Mouse (Mus musculus): ENCODE measurements around the gene Pax3. TPM values are rescaled to one million over a fixed set of nuclear protein-coding genes. Genes with fewer than 3 reads are reported as not detected.

Gene Pax3
- polyA plus RNA-seq, 1 experiment from 2014 or later = 42.8 TPM

DNA sequence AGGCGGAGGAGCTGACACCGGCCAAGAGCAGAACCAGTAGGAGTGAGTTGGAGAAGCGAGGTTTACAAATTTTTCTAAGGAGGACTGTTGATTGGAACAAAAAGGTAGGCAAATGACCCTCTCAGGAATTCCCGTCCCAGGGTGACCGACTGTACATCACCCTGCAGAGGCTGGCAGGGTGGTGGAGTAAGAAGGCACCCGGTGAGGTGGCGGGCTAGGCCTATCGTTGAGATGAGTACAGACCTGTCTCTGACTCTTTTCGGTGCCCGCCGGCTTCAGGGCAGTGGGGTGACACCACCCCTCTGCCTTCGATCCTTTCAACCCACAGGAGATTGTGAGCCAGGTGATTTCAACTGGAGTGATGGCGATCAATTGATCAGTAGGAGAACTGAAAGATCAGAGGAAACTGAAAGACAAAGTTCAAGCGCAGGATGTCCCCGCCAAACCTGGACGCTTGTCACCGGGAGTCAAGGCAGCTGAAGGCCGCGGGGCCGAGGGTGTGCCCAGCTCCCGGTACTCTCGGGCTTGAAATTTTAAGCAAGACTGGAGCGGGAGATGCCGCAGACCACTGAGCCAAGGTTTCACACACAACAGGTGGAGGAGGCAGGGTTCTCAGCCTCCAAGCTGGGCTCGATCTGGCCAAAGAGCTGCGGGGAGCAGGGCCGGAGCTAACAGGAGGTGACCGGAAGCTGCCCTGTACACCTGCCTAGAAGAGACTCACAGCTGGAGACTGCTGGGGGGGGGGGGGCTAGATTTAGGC, 4.5 kb upstream of the Pax3 start:
- ATAC-seq (ENCODE audit: insufficient read depth, low FRiP score, low TSS enrichment) (no peak), DNase-seq (ENCODE audit: low spot score) (peak; percentile 58)
- Histone ChIP-seq H3K27me3 (ENCODE audit: control insufficient read depth, insufficient read depth, low read length) (peaks cover 87% of the 10 kb centered on the region), H3K27ac (ENCODE audit: low read depth, low read length) (peak overlapping the region; percentile 58), H3K4me3 (ENCODE audit: low read depth, low read length) (peak overlapping the region; percentile 34), H3K4me2 (ENCODE audit: low read depth) (peak overlapping the region; percentile 78), H3K9ac (ENCODE audit: low read length) (peak overlapping the region; percentile 46), H3K4me1 (ENCODE audit: control insufficient read depth, insufficient read depth, low read length) (peaks cover 18% of the 10 kb centered on the region), H3K9me3 (ENCODE audit: control insufficient read depth, low read length) (no peaks in the 10 kb centered on the region), H3K36me3 (ENCODE audit: control insufficient read depth, insufficient read depth, low read length) (no peaks in the 10 kb centered on the region)
- WGBS = 1% methylated on average over 28 of the region's 28 CpGs

GRCm38 (mm10) chr1:78200191-78200590, 3.3 kb upstream of the Pax3 start:
- ATAC-seq (ENCODE audit: insufficient read depth, low FRiP score, low TSS enrichment) = no peak
- H3K36me3 ChIP-seq (ENCODE audit: control insufficient read depth, insufficient read depth, low read length) = no peaks in the 10 kb centered on the region
- H3K9ac ChIP-seq (ENCODE audit: low read length) = peak overlapping the region; percentile 43
- H3K4me3 ChIP-seq (ENCODE audit: low read depth, low read length) = peak overlapping the region; percentile 34
- peak overlapping the region; percentile 78 for H3K4me2 ChIP-seq (ENCODE audit: low read depth)
- peaks cover 18% of the 10 kb centered on the region for H3K4me1 ChIP-seq (ENCODE audit: control insufficient read depth, insufficient read depth, low read length)
- H3K9me3 ChIP-seq (ENCODE audit: control insufficient read depth, low read length) = no peaks in the 10 kb centered on the region
- peaks cover 84% of the 10 kb centered on the region for H3K27me3 ChIP-seq (ENCODE audit: control insufficient read depth, insufficient read depth, low read length)
- peak overlapping the region; percentile 66 for H3K27ac ChIP-seq (ENCODE audit: low read depth, low read length)
- 1% methylated on average over 15 of the region's 15 CpGs for WGBS
- DNase-seq (ENCODE audit: low spot score) = peak; percentile 72

GRCm38 (mm10) chr1:78199221-78199620, 2.3 kb upstream of the Pax3 start:
- H3K4me2 ChIP-seq (ENCODE audit: low read depth) = peak overlapping the region; percentile 78
- no peaks in the 10 kb centered on the region for H3K9me3 ChIP-seq (ENCODE audit: control insufficient read depth, low read length)
- no peaks in the 10 kb centered on the region for H3K36me3 ChIP-seq (ENCODE audit: control insufficient read depth, insufficient read depth, low read length)
- H3K9ac ChIP-seq (ENCODE audit: low read length) = 0 out of 2 replicates have a peak overlapping the region, but pooled peaks have one; percentile 2
- peaks cover 18% of the 10 kb centered on the region for H3K4me1 ChIP-seq (ENCODE audit: control insufficient read depth, insufficient read depth, low read length)
- DNase-seq (ENCODE audit: low spot score) = peak; percentile 19
- H3K4me3 ChIP-seq (ENCODE audit: low read depth, low read length) = no peak overlapping the region
- no peak for ATAC-seq (ENCODE audit: insufficient read depth, low FRiP score, low TSS enrichment)
- peak overlapping the region; percentile 67 for H3K27ac ChIP-seq (ENCODE audit: low read depth, low read length)
- H3K27me3 ChIP-seq (ENCODE audit: control insufficient read depth, insufficient read depth, low read length) = peaks cover 77% of the 10 kb centered on the region
- 2% methylated on average over 9 of the region's 9 CpGs for WGBS

- peak; percentile 43 for ATAC-seq (ENCODE audit: insufficient read depth, low FRiP score, low TSS enrichment)
- H3K36me3 ChIP-seq (ENCODE audit: control insufficient read depth, insufficient read depth, low read length) = no peaks in the 10 kb centered on the region
- peak overlapping the region; percentile 67 for H3K27ac ChIP-seq (ENCODE audit: low read depth, low read length)
- H3K27me3 ChIP-seq (ENCODE audit: control insufficient read depth, insufficient read depth, low read length) = peaks cover 75% of the 10 kb centered on the region
- H3K4me1 ChIP-seq (ENCODE audit: control insufficient read depth, insufficient read depth, low read length) = peaks cover 18% of the 10 kb centered on the region
- 0 out of 2 replicates have a peak overlapping the region, but pooled peaks have one; percentile 2 for H3K9ac ChIP-seq (ENCODE audit: low read length)
- under 1% methylated on average over 9 of the region's 9 CpGs for WGBS
- peak overlapping the region; percentile 78 for H3K4me2 ChIP-seq (ENCODE audit: low read depth)
- H3K9me3 ChIP-seq (ENCODE audit: control insufficient read depth, low read length) = no peaks in the 10 kb centered on the region
- H3K4me3 ChIP-seq (ENCODE audit: low read depth, low read length) = peak overlapping the region; percentile 6; the same call in 1 of the 2 replicates
- DNase-seq (ENCODE audit: low spot score) = peak; percentile 72
Observed at GRCm38 (mm10) chr1:78198319-78198940, 1.5 kb upstream of the Pax3 start.

- H3K9me3 ChIP-seq (ENCODE audit: control insufficient read depth, low read length) = no peaks in the 10 kb centered on the region
- H3K4me2 ChIP-seq (ENCODE audit: low read depth) = peak overlapping the region; percentile 78
- H3K4me3 ChIP-seq (ENCODE audit: low read depth, low read length) = peak overlapping the region; percentile 69
- DNase-seq (ENCODE audit: low spot score) (peak; percentile 72), ATAC-seq (ENCODE audit: insufficient read depth, low FRiP score, low TSS enrichment) (peak; percentile 78)
- under 1% methylated on average over 21 of the region's 21 CpGs for WGBS
- H3K27me3 ChIP-seq (ENCODE audit: control insufficient read depth, insufficient read depth, low read length) = peaks cover 75% of the 10 kb centered on the region
- peak overlapping the region; percentile 91 for H3K9ac ChIP-seq (ENCODE audit: low read length)
- peaks cover 15% of the 10 kb centered on the region for H3K4me1 ChIP-seq (ENCODE audit: control insufficient read depth, insufficient read depth, low read length)
- no peaks in the 10 kb centered on the region for H3K36me3 ChIP-seq (ENCODE audit: control insufficient read depth, insufficient read depth, low read length)
- peak overlapping the region; percentile 96 for H3K27ac ChIP-seq (ENCODE audit: low read depth, low read length)
Observed at GRCm38 (mm10) chr1:78197351-78198234, 659 bp upstream of the Pax3 start.

GRCm38 (mm10) chr1:78195771-78196712, 892 bp downstream of the Pax3 start:
- peak overlapping the region; percentile 69 for H3K4me3 ChIP-seq (ENCODE audit: low read depth, low read length)
- peak overlapping the region; percentile 96 for H3K27ac ChIP-seq (ENCODE audit: low read depth, low read length)
- H3K27me3 ChIP-seq (ENCODE audit: control insufficient read depth, insufficient read depth, low read length) = peaks cover 78% of the 10 kb centered on the region
- peak overlapping the region; percentile 91 for H3K9ac ChIP-seq (ENCODE audit: low read length)
- H3K36me3 ChIP-seq (ENCODE audit: control insufficient read depth, insufficient read depth, low read length) = no peaks in the 10 kb centered on the region
- H3K9me3 ChIP-seq (ENCODE audit: control insufficient read depth, low read length) = no peaks in the 10 kb centered on the region
- peak overlapping the region; percentile 78 for H3K4me2 ChIP-seq (ENCODE audit: low read depth)
- DNase-seq (ENCODE audit: low spot score) = peak; percentile 64
- under 1% methylated on average over 42 of the region's 42 CpGs for WGBS
- peaks cover 12% of the 10 kb centered on the region for H3K4me1 ChIP-seq (ENCODE audit: control insufficient read depth, insufficient read depth, low read length)
- 0 out of 2 replicates have a peak, but pooled peaks have one; percentile 0 for ATAC-seq (ENCODE audit: insufficient read depth, low FRiP score, low TSS enrichment)

- ATAC-seq (ENCODE audit: insufficient read depth, low FRiP score, low TSS enrichment) = no peak
- Histone ChIP-seq H3K27me3 (ENCODE audit: control insufficient read depth, insufficient read depth, low read length) (peaks cover 78% of the 10 kb centered on the region), H3K9me3 (ENCODE audit: control insufficient read depth, low read length) (no peaks in the 10 kb centered on the region), H3K4me1 (ENCODE audit: control insufficient read depth, insufficient read depth, low read length) (peaks cover 11% of the 10 kb centered on the region), H3K4me3 (ENCODE audit: low read depth, low read length) (peak overlapping the region; percentile 69), H3K27ac (ENCODE audit: low read depth, low read length) (no peak overlapping the region), H3K36me3 (ENCODE audit: control insufficient read depth, insufficient read depth, low read length) (no peaks in the 10 kb centered on the region), H3K4me2 (ENCODE audit: low read depth) (peak overlapping the region; percentile 78), H3K9ac (ENCODE audit: low read length) (peak overlapping the region; percentile 91)
- WGBS = under 1% methylated on average over 21 of the region's 21 CpGs
- no peak for DNase-seq (ENCODE audit: low spot score)
Observed at GRCm38 (mm10) chr1:78195145-78195544, 1.8 kb downstream of the Pax3 start.
